13 mouse cellular contexts compared by ENCODE assay signal in genomic region chr16:22022122-22022521, GRCm38 (mm10). TPM values are rescaled to one million over a fixed set of nuclear protein-coding genes. Genes with fewer than 3 reads are reported as not detected.
DNase-seq lines count a peak whose midpoint lies in the region; ATAC-seq and TF ChIP-seq lines count a peak whose summit lies in the region.
"Had no signal": no experiment of that assay in that cellular context is flagged by ENCODE, and none has a peak within 500 bp of the region (broad histone marks: within the 10 kb centered on the region; RNA-seq: fewer than 3 reads in every experiment).

No protein-coding gene starts in this region.

- H3K4me3 ChIP-seq in midbrain, embryonic 14.5 days (replicated peaks; ENCODE audit: low read depth, low read length): no peak overlapping the region
- H3K4me3 ChIP-seq in midbrain, embryonic 16.5 days (ENCODE audit: low read depth, low read length): no peak overlapping the region
- H3K4me3 ChIP-seq in bone marrow, adult 2 months (replicated peaks; ENCODE audit: control insufficient read depth, low read depth, low read length): no peak overlapping the region
- no peak overlapping the region for H3K4me3 ChIP-seq in neural tube, embryonic 15.5 days (replicated peaks)
- H3K4me3 ChIP-seq: embryonic facial prominence, embryonic 15.5 days; heart, embryonic 15.5 days; midbrain, embryonic 12.5 days had no signal

- 0 out of 2 replicates have a peak, but pooled peaks cover 6% of the 10 kb centered on the region for H3K9me3 ChIP-seq in midbrain, embryonic 14.5 days (ENCODE audit: control insufficient read depth, low read length)
- H3K9me3 ChIP-seq in midbrain, embryonic 16.5 days (replicated peaks; ENCODE audit: control insufficient read depth, low read length, poor library complexity, severe bottlenecking): no peaks in the 10 kb centered on the region
- no peaks in the 10 kb centered on the region for H3K9me3 ChIP-seq in neural tube, embryonic 15.5 days (replicated peaks)

- H3K4me1 ChIP-seq in midbrain, embryonic 14.5 days (ENCODE audit: control insufficient read depth, insufficient read depth, low read length): no peaks in the 10 kb centered on the region
- no peaks in the 10 kb centered on the region for H3K4me1 ChIP-seq in midbrain, embryonic 16.5 days (ENCODE audit: control insufficient read depth, insufficient read depth, low read length)
- H3K4me1 ChIP-seq in bone marrow, adult 2 months (ENCODE audit: control insufficient read depth, insufficient read depth, low read length): no peaks in the 10 kb centered on the region; the same call in 1 of the 2 replicates
- H3K4me1 ChIP-seq in neural tube, embryonic 15.5 days: no peaks in the 10 kb centered on the region
- H3K4me1 ChIP-seq: embryonic facial prominence, embryonic 15.5 days; heart, embryonic 15.5 days; midbrain, embryonic 12.5 days had no signal

- no peak overlapping the region for H3K27ac ChIP-seq in midbrain, embryonic 14.5 days (replicated peaks; ENCODE audit: low read depth, low read length)
- H3K27ac ChIP-seq in midbrain, embryonic 16.5 days (ENCODE audit: low read length): no peak overlapping the region
- no peak overlapping the region for H3K27ac ChIP-seq in bone marrow, adult 2 months (ENCODE audit: control insufficient read depth, insufficient read depth, low read depth, low read length, poor library complexity)
- H3K27ac ChIP-seq in neural tube, embryonic 15.5 days (replicated peaks): no peak overlapping the region
- H3K27ac ChIP-seq: embryonic facial prominence, embryonic 15.5 days; heart, embryonic 15.5 days; midbrain, embryonic 12.5 days had no signal

- no peak for TF ChIP-seq POLR2A in bone marrow, adult 2 months (IDR thresholded peaks at IDR 0.05; ENCODE audit: borderline replicate concordance, control insufficient read depth, low read depth, low read length)

- no peak overlapping the region for H3K4me2 ChIP-seq in midbrain, embryonic 14.5 days (ENCODE audit: low read length)
- no peak overlapping the region for H3K4me2 ChIP-seq in midbrain, embryonic 16.5 days (ENCODE audit: low read length)
- H3K4me2 ChIP-seq in neural tube, embryonic 15.5 days: no peak overlapping the region
- H3K4me2 ChIP-seq: embryonic facial prominence, embryonic 15.5 days; heart, embryonic 15.5 days; midbrain, embryonic 12.5 days had no signal

- H3K9ac ChIP-seq in midbrain, embryonic 14.5 days (replicated peaks; ENCODE audit: low read length): no peak overlapping the region
- no peak overlapping the region for H3K9ac ChIP-seq in midbrain, embryonic 16.5 days (ENCODE audit: low read depth, low read length)
- no peak overlapping the region for H3K9ac ChIP-seq in neural tube, embryonic 15.5 days (replicated peaks)
- H3K9ac ChIP-seq: embryonic facial prominence, embryonic 15.5 days; heart, embryonic 15.5 days; midbrain, embryonic 12.5 days had no signal

- intact Hi-C loops in heart, postnatal 25 days (cut with DNase I): loop anchor here (5.0 kb wide), 1 partner anchor 185 kb away; no protein-coding TSS in a partner anchor

- H3K27me3 ChIP-seq in midbrain, embryonic 14.5 days (ENCODE audit: control insufficient read depth, insufficient read depth, low read length): no peaks in the 10 kb centered on the region
- H3K27me3 ChIP-seq in midbrain, embryonic 16.5 days (ENCODE audit: control insufficient read depth, insufficient read depth, low read depth, low read length): no peaks in the 10 kb centered on the region
- H3K27me3 ChIP-seq in neural tube, embryonic 15.5 days (replicated peaks): no peaks in the 10 kb centered on the region
- H3K27me3 ChIP-seq: embryonic facial prominence, embryonic 15.5 days; heart, embryonic 15.5 days; midbrain, embryonic 12.5 days had no signal

- 0 out of 2 replicates have a peak, but pooled peaks have one; percentile 16 for TF ChIP-seq CTCF in bone marrow, adult 2 months (IDR thresholded peaks at IDR 0.05; ENCODE audit: control insufficient read depth, insufficient read depth, low read length)

- DNase-seq in heart, adult 11 months: peak; percentile 78
- DNase-seq in heart, postnatal 25 days (ENCODE audit: low spot score): no peak
- DNase-seq in midbrain, embryonic 14.5 days: peak; percentile 34
- DNase-seq in thymus, postnatal 14 days: peak; percentile 47
- no peak for DNase-seq in layer of hippocampus, postnatal 10 days (ENCODE audit: low spot score in 2 of 2)
- DNase-seq: adrenal gland, postnatal 36 days; layer of hippocampus, postnatal 36 days had no signal

- 94% methylated on average over 2 of the region's 2 CpGs for WGBS in midbrain, embryonic 14.5 days
- WGBS in midbrain, embryonic 16.5 days: 100% methylated on average over 2 of the region's 2 CpGs
- 97% methylated on average over 2 of the region's 2 CpGs for WGBS in bone marrow, adult 2 months
- WGBS in neural tube, embryonic 15.5 days: 100% methylated on average over 2 of the region's 2 CpGs

- ATAC-seq in midbrain, embryonic 14.5 days (ENCODE audit: low FRiP score, low TSS enrichment): no peak
- ATAC-seq in midbrain, embryonic 16.5 days: no peak
- no peak for ATAC-seq in neural tube, embryonic 15.5 days (ENCODE audit: low FRiP score)

- peaks cover 75% of the 10 kb centered on the region for H3K36me3 ChIP-seq in midbrain, embryonic 14.5 days (ENCODE audit: control insufficient read depth, insufficient read depth, low read length)
- H3K36me3 ChIP-seq in midbrain, embryonic 16.5 days (ENCODE audit: control insufficient read depth, insufficient read depth, low read length): peaks cover 32% of the 10 kb centered on the region
- H3K36me3 ChIP-seq in neural tube, embryonic 15.5 days: peaks cover 68% of the 10 kb centered on the region

RNA-seq across cellular contexts. Expression of gene Senp2, which starts 12.8 kb away (rescaled TPM):
- 10 to 100 TPM; 19.6 to 20.7 TPM for total RNA-seq in heart, postnatal 25 days (2021)
- polyA plus RNA-seq in midbrain, embryonic 14.5 days (2014; fragmentation: Nextera tagmentation; extraction: Ambion mirVana): 41.1 and 58.4 TPM in 2 replicates
- 47.7 and 49.4 TPM in 2 replicates for polyA plus RNA-seq in midbrain, embryonic 16.5 days (2015; fragmentation: Nextera tagmentation; extraction: Ambion mirVana)
- polyA plus RNA-seq in bone marrow, adult 2 months (2011; ENCODE audit: insufficient read depth, insufficient read length, low replicate concordance, missing spikeins): 39.6 and 50.6 TPM in 2 replicates
- total RNA-seq in layer of hippocampus, postnatal 10 days (2021): 10 to 100 TPM; 69.7 to 70.8 TPM
- 44.8 and 48.3 TPM in 2 replicates for polyA plus RNA-seq in neural tube, embryonic 15.5 days (2015; fragmentation: Nextera tagmentation; extraction: Ambion mirVana)

RNA-seq across cellular contexts. Expression of gene Liph, which starts 26.7 kb away (rescaled TPM):
- not detected for total RNA-seq in heart, postnatal 25 days (2021)
- polyA plus RNA-seq in midbrain, embryonic 14.5 days (2014; fragmentation: Nextera tagmentation; extraction: Ambion mirVana): 0.25 and 0.77 TPM in 2 replicates
- 0.58 and 0.92 TPM in 2 replicates for polyA plus RNA-seq in midbrain, embryonic 16.5 days (2015; fragmentation: Nextera tagmentation; extraction: Ambion mirVana)
- polyA plus RNA-seq in bone marrow, adult 2 months (2011; ENCODE audit: insufficient read depth, insufficient read length, low replicate concordance, missing spikeins): 0.72 and 0.92 TPM in 2 replicates
- total RNA-seq in layer of hippocampus, postnatal 10 days (2021): under 1 TPM; 0.33 to 0.59 TPM
- polyA plus RNA-seq in neural tube, embryonic 15.5 days (2015; fragmentation: Nextera tagmentation; extraction: Ambion mirVana): 0.49 and 1.8 TPM in 2 replicates

Comparison
In these comparisons a context has a peak if more than half of its experiments do, and no peak if none do; other contexts are left out.
1. DNase-seq: peak in heart, adult 11 months (single experiment), midbrain, embryonic 14.5 days (single experiment) and thymus, postnatal 14 days (single experiment); none in heart, postnatal 25 days (single experiment) and layer of hippocampus, postnatal 10 days (0 of 2).